23 mouse cellular contexts compared by ENCODE assay signal in genomic region chr1:86415144-86415543, GRCm38 (mm10). TPM values are rescaled to one million over a fixed set of nuclear protein-coding genes. Genes with fewer than 3 reads are reported as not detected.
DNase-seq lines count a peak whose midpoint lies in the region; ATAC-seq lines count a peak whose summit lies in the region.
"Had no signal": no experiment of that assay in that cellular context is flagged by ENCODE, and none has a peak within 500 bp of the region (broad histone marks: within the 10 kb centered on the region; RNA-seq: fewer than 3 reads in every experiment).

No protein-coding gene starts in this region.

- DNase-seq in heart, adult 11 months, result peak; percentile 67
- no peak for DNase-seq in heart, adult 9 months (ENCODE audit: low spot score in 2 of 2)
- DNase-seq in T-cell, adult 2 months (ENCODE audit: low spot score), result peak; percentile 49
- DNase-seq in natural killer cell, adult 2 months (ENCODE audit: low spot score in 2 of 2), result peak; percentile 34 to 68
- no peak for DNase-seq in frontal cortex, postnatal 25 days (ENCODE audit: low spot score in 2 of 2)
- DNase-seq in frontal cortex, postnatal 10 days (ENCODE audit: low spot score in 2 of 2), result no peak
- DNase-seq in embryo, embryonic 11 days, result no peak
- DNase-seq: cerebellum, adult 11-12 months; kidney, adult 11 months; lung, embryonic 14.5 days had no signal

- peak; percentile 78 for ATAC-seq in inflammation-experienced regulatory T-cells, adult 6 months
- ATAC-seq: hindbrain, postnatal 0 days had no signal

RNA-seq across cellular contexts. Expression of gene Nmur1, which starts 10.9 kb away (rescaled TPM):
- polyA plus RNA-seq in inflammation-experienced regulatory T-cells, adult 6 months (2017; shearing (Covaris generic)), result 1 to 10 TPM in 2 of 3 experiments, under 1 TPM in 1; 0.77 to 2.1 (median 1.5) TPM
- polyA plus RNA-seq: embryonic facial prominence, embryonic 14.5 days; forebrain, embryonic 14.5 days; heart, postnatal 0 days; kidney, embryonic 15.5 days; limb, embryonic 13.5 days; liver, embryonic 14.5 days; lung, embryonic 14.5 days; midbrain, embryonic 10.5 days; thymus, postnatal 0 days had no signal

RNA-seq across cellular contexts. Expression of gene Tex44, which starts 11.0 kb away (rescaled TPM):
- not detected for polyA plus RNA-seq in inflammation-experienced regulatory T-cells, adult 6 months (2017; shearing (Covaris generic))
- polyA plus RNA-seq: embryonic facial prominence, embryonic 14.5 days; forebrain, embryonic 14.5 days; heart, postnatal 0 days; hindbrain, embryonic 10.5 days; hindbrain, postnatal 0 days; kidney, embryonic 15.5 days; limb, embryonic 13.5 days; liver, embryonic 14.5 days; lung, embryonic 14.5 days; midbrain, embryonic 16.5 days; urinary bladder, adult 2 months had no signal

RNA-seq across cellular contexts. Expression of gene Ncl, which starts 55.9 kb away (rescaled TPM):
- 100 to 1,000 TPM; 345 to 360 (median 358) TPM for polyA plus RNA-seq in inflammation-experienced regulatory T-cells, adult 6 months (2017; shearing (Covaris generic))

Comparison
In these comparisons a context has a peak if more than half of its experiments do, and no peak if none do; other contexts are left out.
1. DNase-seq: peak in heart, adult 11 months (single experiment), T-cell, adult 2 months (single experiment) and natural killer cell, adult 2 months (2 of 2); none in heart, adult 9 months (0 of 2), frontal cortex, postnatal 25 days (0 of 2), frontal cortex, postnatal 10 days (0 of 2) and embryo, embryonic 11 days (single experiment).